Mouse (Mus musculus) E14TG2a.4 (cell line): Measurements from ENCODE around the gene Nrg3.

ENCODE experiments used
- CTCF ChIP-seq: conservative IDR thresholded peaks from 2 replicates; pipeline ENCODE4 v1.5.1; 2014; ENCODE audit warnings: low read length
- POU5F1 ChIP-seq: IDR thresholded peaks from 2 replicates; pipeline ENCODE4 v1.6.1; 2014; ENCODE audit warnings: low read length, borderline replicate concordance

DNA sequence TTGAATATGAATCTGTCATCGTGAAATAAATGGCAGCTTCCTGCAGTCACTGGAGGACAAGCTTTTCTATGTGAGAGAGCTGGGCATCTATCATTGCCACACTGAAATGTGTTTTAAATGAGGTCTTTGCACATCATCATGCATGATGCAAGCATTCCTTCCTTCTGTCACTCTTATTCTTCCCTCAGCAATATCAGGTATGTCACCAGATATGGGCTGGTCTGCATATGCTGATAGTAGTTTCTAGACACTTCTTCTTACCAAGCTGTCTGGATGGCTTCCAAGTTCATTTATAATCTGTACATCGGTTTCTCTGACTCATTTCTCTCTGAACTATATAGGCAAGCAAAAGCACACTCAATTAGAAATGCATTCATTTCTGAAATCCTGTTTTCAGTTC, 925.6 kb downstream of the Nrg3 start:
- TF ChIP-seq CTCF = no peak
- no peak for TF ChIP-seq POU5F1
